Mouse (Mus musculus): ENCODE results near the gene Ubtf.
"Not testable (repeated sequence)": the region's sequence is repeated elsewhere in the genome, so short reads cannot be mapped to it uniquely, and the experiment has no call there.

Gene Ubtf

GRCm38 (mm10) chr11:102294887-102295597 is 24.5 kb downstream of the Ubtf start:
- DNase-seq (ENCODE audit: low spot score): no peak

- DNase-seq (ENCODE audit: low spot score): no peak
These were observed 25.1 kb downstream of the Ubtf start for GRCm38 (mm10) chr11:102294416-102294815.

- DNase-seq (ENCODE audit: low spot score): no peak
These were observed 25.6 kb downstream of the Ubtf start for GRCm38 (mm10) chr11:102293971-102294370.

GRCm38 (mm10) chr11:102291051-102291535 is 28.4 kb downstream of the Ubtf start:
- DNase-seq (ENCODE audit: low spot score): no peak

- no peak for DNase-seq (ENCODE audit: low spot score)
These were observed 29.4 kb downstream of the Ubtf start for GRCm38 (mm10) chr11:102290141-102290540.

GRCm38 (mm10) chr11:102289511-102290100 is 29.9 kb downstream of the Ubtf start:
- no peak for DNase-seq (ENCODE audit: low spot score)

- no peak for DNase-seq (ENCODE audit: low spot score)
These were observed 30.6 kb downstream of the Ubtf start for GRCm38 (mm10) chr11:102288913-102289312.

- no peak for DNase-seq (ENCODE audit: low spot score)
These were observed 31.3 kb downstream of the Ubtf start for GRCm38 (mm10) chr11:102288027-102288804.

GRCm38 (mm10) chr11:102287485-102287884 is 32.1 kb downstream of the Ubtf start:
- no peak for DNase-seq (ENCODE audit: low spot score)

- peak; percentile 74 for DNase-seq (ENCODE audit: low spot score)
These were observed 34.3 kb downstream of the Ubtf start for GRCm38 (mm10) chr11:102285095-102285834.

GRCm38 (mm10) chr11:102284501-102285094 is 34.9 kb downstream of the Ubtf start, which contains the start of gene Tmub2:
Gene Tmub2 (plus strand): TSS chr11:102284931.
- peak; percentile 94 for DNase-seq (ENCODE audit: low spot score)

GRCm38 (mm10) chr11:102283922-102284321 is 35.6 kb downstream of the Ubtf start:
- DNase-seq (ENCODE audit: low spot score): no peak

GRCm38 (mm10) chr11:102280267-102280666 is 39.3 kb downstream of the Ubtf start:
- DNase-seq (ENCODE audit: low spot score): not testable (repeated sequence)

- DNase-seq (ENCODE audit: low spot score): no peak
These were observed 39.9 kb downstream of the Ubtf start for GRCm38 (mm10) chr11:102279595-102279994.

- DNase-seq (ENCODE audit: low spot score): no peak
These were observed 41.8 kb downstream of the Ubtf start for GRCm38 (mm10) chr11:102277754-102278153.

- no peak for DNase-seq (ENCODE audit: low spot score)
These were observed 43.1 kb downstream of the Ubtf start for GRCm38 (mm10) chr11:102276411-102276915.

- no peak for DNase-seq (ENCODE audit: low spot score)
These were observed 50.9 kb downstream of the Ubtf start, which contains the start of gene Asb16 for GRCm38 (mm10) chr11:102268520-102269244. Gene Asb16 (plus strand): TSS chr11:102268743.

GRCm38 (mm10) chr11:102267480-102267879 is 52.1 kb downstream of the Ubtf start:
- peak; percentile 69 for DNase-seq (ENCODE audit: low spot score)

- DNase-seq (ENCODE audit: low spot score): no peak
These were observed 52.7 kb downstream of the Ubtf start for GRCm38 (mm10) chr11:102266631-102267355.

GRCm38 (mm10) chr11:102265816-102266215 is 53.7 kb downstream of the Ubtf start:
- no peak for DNase-seq (ENCODE audit: low spot score)
